Mouse (Mus musculus) frontal cortex, postnatal 10 days (tissue): Measurements from ENCODE around the gene Gm14326.
A peak's percentile ranks its signal among the peaks of the same experiment; 100 is the strongest.
"Not testable (repeated sequence)": the region's sequence is repeated elsewhere in the genome, so short reads cannot be mapped to it uniquely, and the experiment has no call there.

Source experiments
- DNase-seq, 2 experiments: peaks; one replicate each; pipeline ENCODE4 v3.0.0; 2022; ENCODE audit warnings: low spot score in 2 of 2, mixed read lengths in 1 of 2

Gm14326 gene

GRCm38 (mm10) chr2:177957145-177957544, at the start of gene Gm14326:
Gm14326 (minus strand) TSS chr2:177957297.
- DNase-seq, result peak; percentile 83 to 89

- not testable (repeated sequence) for DNase-seq
Observed at GRCm38 (mm10) chr2:177974814-177975213, 17.7 kb upstream of the Gm14326 start.

- DNase-seq, result peak in 1 of 2 experiments; percentile 17
Observed at GRCm38 (mm10) chr2:177956734-177957133, 363 bp downstream of the Gm14326 start.

- DNase-seq, result not testable (repeated sequence)
Observed at GRCm38 (mm10) chr2:177925563-177926103, 31.5 kb downstream of the Gm14326 start, which contains the start of gene Zfp972. Zfp972 (minus strand) TSS chr2:177925613.

GRCm38 (mm10) chr2:177903276-177903675, 53.8 kb downstream of the Gm14326 start:
- DNase-seq, result not testable (repeated sequence)

GRCm38 (mm10) chr2:177898171-177898570, 58.9 kb downstream of the Gm14326 start:
- not testable (repeated sequence) for DNase-seq

GRCm38 (mm10) chr2:177897046-177897578, 60.0 kb downstream of the Gm14326 start, which contains the start of gene Gm14327:
Gm14327 (plus strand) TSS chr2:177897096.
- DNase-seq, result not testable (repeated sequence)

- DNase-seq, result not testable (repeated sequence)
Observed at GRCm38 (mm10) chr2:177887743-177888142, 69.4 kb downstream of the Gm14326 start.
